Mouse (Mus musculus) liver, embryonic 12.5 days (tissue): ENCODE results near the gene Arfip1. TPM values are rescaled to one million over a fixed set of nuclear protein-coding genes. Genes with fewer than 3 reads are reported as not detected.

ENCODE experiments used
- ATAC-seq: fragments of 200-750 bp; cut with Nextera tagmentation; 2 replicates; pipeline ENCODE4 v1.8.0; 2017; ENCODE audit warnings: moderate number of reproducible peaks, mild to moderate bottlenecking, moderate library complexity
- H3K27ac ChIP-seq: fragments of 300-500 bp; sonication (generic); 2 replicates; pipeline ENCODE4 v1.5.1; 2016; ENCODE audit warnings: mild to moderate bottlenecking
- H3K27me3 ChIP-seq: fragments of 300-500 bp; sonication (generic); replicated peaks from 2 replicates; pipeline ENCODE4 v1.6.1; 2016; ENCODE audit warnings: mild to moderate bottlenecking, moderate library complexity
- H3K36me3 ChIP-seq: fragments of 300-500 bp; sonication (generic); 2 replicates; pipeline ENCODE4 v1.6.1; 2016; ENCODE audit warnings: mild to moderate bottlenecking, moderate library complexity
- H3K4me1 ChIP-seq: fragments of 300-500 bp; sonication (generic); 2 replicates; pipeline ENCODE4 v1.6.1; 2016
- H3K4me2 ChIP-seq: fragments of 300-500 bp; sonication (generic); 2 replicates; pipeline ENCODE4 v1.6.1; 2016; ENCODE audit warnings: mild to moderate bottlenecking, moderate library complexity
- H3K4me3 ChIP-seq: fragments of 300-500 bp; sonication (generic); 2 replicates; pipeline ENCODE4 v1.5.1; 2016; ENCODE audit warnings: mild to moderate bottlenecking, moderate library complexity
- H3K9ac ChIP-seq: fragments of 300-500 bp; sonication (generic); 2 replicates; pipeline ENCODE4 v1.6.1; 2016; ENCODE audit warnings: mild to moderate bottlenecking, moderate library complexity
- H3K9me3 ChIP-seq: fragments of 300-500 bp; sonication (generic); replicated peaks from 2 replicates; pipeline ENCODE4 v1.6.1; 2016; ENCODE audit warnings: mild to moderate bottlenecking, moderate library complexity
- WGBS: fragments of 180-500 bp; shearing (Covaris S2); methylation state at CpG from one replicate; pipeline ENCODE4 v1.1.7; 2016; ENCODE audit not compliant: insufficient replicate concordance; 5-methylcytosine and 5-hydroxymethylcytosine counted together
- polyA plus RNA-seq: library from polyadenylated mRNA; unstranded; fragments of >200 nt; fragmentation: Nextera tagmentation; extraction: Ambion mirVana; gene quantifications from 2 replicates; pipeline ENCODE4 v1.2.1, GENCODE M21; 2016

The Arfip1 gene
- polyA plus RNA-seq, 1 experiment from 2014 or later, result 16.5 TPM

GRCm38 (mm10) chr3:84447803-84448202 is 134.6 kb downstream of the Arfip1 start:
- Histone ChIP-seq H3K4me2 (no peak overlapping the region), H3K36me3 (peaks cover 99% of the 10 kb centered on the region), H3K4me1 (peaks cover 21% of the 10 kb centered on the region), H3K9me3 (no peaks in the 10 kb centered on the region), H3K9ac (no peak overlapping the region), H3K27ac (no peak overlapping the region), H3K27me3 (peaks cover 56% of the 10 kb centered on the region), H3K4me3 (no peak overlapping the region)
- no peak for ATAC-seq
- 79% methylated on average over 5 of the region's 5 CpGs for WGBS

Other genes starting within 250 kb of the Arfip1 start
- gene Fhdc1, start 102.2 kb downstream of the Arfip1 start, polyA plus RNA-seq, result 26.5 and 31.5 TPM in 2 replicates
- gene Tigd4, start 10.9 kb upstream of the Arfip1 start, polyA plus RNA-seq, result 0.04 TPM in 1 of 2 replicates, not detected in the other
- 0.55 and 0.81 TPM in 2 replicates for gene Tmem154, start 83.6 kb upstream of the Arfip1 start, polyA plus RNA-seq
- 4.9 TPM in 2 replicates for gene Fbxw7, start 232.6 kb upstream of the Arfip1 start, polyA plus RNA-seq